Mouse (Mus musculus): Measurements from ENCODE around the gene Trak1.
"Not testable (repeated sequence)": the region's sequence is repeated elsewhere in the genome, so short reads cannot be mapped to it uniquely, and the experiment has no call there.

The Trak1 gene

GRCm38 (mm10) chr9:121430379-121430778, 133.1 kb downstream of the Trak1 start:
- DNase-seq (ENCODE audit: low spot score in 2 of 2), result no peak

GRCm38 (mm10) chr9:121433745-121434528, 136.6 kb downstream of the Trak1 start:
- no peak for DNase-seq (ENCODE audit: low spot score in 2 of 2)

- no peak for DNase-seq (ENCODE audit: low spot score in 2 of 2)
Observed at GRCm38 (mm10) chr9:121435332-121435956, 138.1 kb downstream of the Trak1 start.

GRCm38 (mm10) chr9:121436501-121436900, 139.2 kb downstream of the Trak1 start:
- no peak for DNase-seq (ENCODE audit: low spot score in 2 of 2)

GRCm38 (mm10) chr9:121442145-121442544, 144.8 kb downstream of the Trak1 start:
- DNase-seq (ENCODE audit: low spot score in 2 of 2), result no peak

GRCm38 (mm10) chr9:121443696-121444366, 146.5 kb downstream of the Trak1 start:
- no peak for DNase-seq (ENCODE audit: low spot score in 2 of 2)

GRCm38 (mm10) chr9:121444367-121444707, 147.0 kb downstream of the Trak1 start:
- DNase-seq (ENCODE audit: low spot score in 2 of 2), result no peak

- DNase-seq (ENCODE audit: low spot score in 2 of 2), result peak in 1 of 2 experiments; percentile 21
Observed at GRCm38 (mm10) chr9:121445364-121445763, 148.1 kb downstream of the Trak1 start.

GRCm38 (mm10) chr9:121446431-121446831, 149.1 kb downstream of the Trak1 start:
- DNase-seq (ENCODE audit: low spot score in 2 of 2), result no peak

GRCm38 (mm10) chr9:121452342-121452942, 155.1 kb downstream of the Trak1 start:
- DNase-seq (ENCODE audit: low spot score in 2 of 2), result not testable (repeated sequence)

- no peak for DNase-seq (ENCODE audit: low spot score in 2 of 2)
Observed at GRCm38 (mm10) chr9:121454891-121455290, 157.6 kb downstream of the Trak1 start.

- no peak for DNase-seq (ENCODE audit: low spot score in 2 of 2)
Observed at GRCm38 (mm10) chr9:121456739-121457515, 159.6 kb downstream of the Trak1 start.

GRCm38 (mm10) chr9:121458466-121458865, 161.2 kb downstream of the Trak1 start:
- no peak for DNase-seq (ENCODE audit: low spot score in 2 of 2)

GRCm38 (mm10) chr9:121459950-121460349, 162.6 kb downstream of the Trak1 start:
- DNase-seq (ENCODE audit: low spot score in 2 of 2), result no peak

GRCm38 (mm10) chr9:121460527-121460926, 163.2 kb downstream of the Trak1 start:
- DNase-seq (ENCODE audit: low spot score in 2 of 2), result no peak

GRCm38 (mm10) chr9:121467460-121467859, 170.2 kb downstream of the Trak1 start:
- DNase-seq (ENCODE audit: low spot score in 2 of 2), result no peak

- no peak for DNase-seq (ENCODE audit: low spot score in 2 of 2)
Observed at GRCm38 (mm10) chr9:121469711-121470110, 172.4 kb downstream of the Trak1 start.

- no peak for DNase-seq (ENCODE audit: low spot score in 2 of 2)
Observed at GRCm38 (mm10) chr9:121474771-121475170, 177.5 kb downstream of the Trak1 start.

GRCm38 (mm10) chr9:121475488-121476452, 178.5 kb downstream of the Trak1 start:
- DNase-seq (ENCODE audit: low spot score in 2 of 2), result no peak

GRCm38 (mm10) chr9:121477305-121477911, 180.1 kb downstream of the Trak1 start:
- DNase-seq (ENCODE audit: low spot score in 2 of 2), result peak; percentile 35 to 54

Data from urinary bladder, adult 18-20 months (tissue).